Mouse (Mus musculus): ENCODE results near the gene Gm11985.

GRCm38 (mm10) chr11:7237712-7238111 is 49.3 kb upstream of the Gm11985 start:
- TF ChIP-seq POLR2A (IDR thresholded peaks at IDR 0.05; ENCODE audit: extremely low read depth, insufficient read depth, low read length) (no peak), CTCF (IDR thresholded peaks at IDR 0.05; ENCODE audit: low read depth, low read length) (no peak)
